9 mouse cellular contexts compared by ENCODE assay signal in genomic region chr11:104510606-104511005, GRCm38 (mm10). TPM values are rescaled to one million over a fixed set of nuclear protein-coding genes. Genes with fewer than 3 reads are reported as not detected.
DNase-seq lines count a peak whose midpoint lies in the region; ATAC-seq lines count a peak whose summit lies in the region.
"Had no signal": no experiment of that assay in that cellular context is flagged by ENCODE, and none has a peak within 500 bp of the region (broad histone marks: within the 10 kb centered on the region; RNA-seq: fewer than 3 reads in every experiment).

No protein-coding gene starts in this region.

- H3K9me3 ChIP-seq in forebrain, embryonic 14.5 days (replicated peaks; ENCODE audit: control insufficient read depth, low read length): no peaks in the 10 kb centered on the region
- no peaks in the 10 kb centered on the region for H3K9me3 ChIP-seq in forebrain, embryonic 16.5 days (ENCODE audit: control insufficient read depth, low read length)
- H3K9me3 ChIP-seq in liver, embryonic 11.5 days (ENCODE audit: control insufficient read depth, low read length): no peaks in the 10 kb centered on the region
- H3K9me3 ChIP-seq: limb, embryonic 13.5 days had no signal

- H3K4me2 ChIP-seq in forebrain, embryonic 14.5 days (ENCODE audit: low read length): no peak overlapping the region
- no peak overlapping the region for H3K4me2 ChIP-seq in forebrain, embryonic 16.5 days (ENCODE audit: low read length)
- no peak overlapping the region for H3K4me2 ChIP-seq in liver, embryonic 11.5 days
- H3K4me2 ChIP-seq: limb, embryonic 13.5 days had no signal

- 80% methylated on average over 2 of the region's 2 CpGs for WGBS in forebrain, embryonic 14.5 days
- WGBS in forebrain, embryonic 16.5 days: 88% methylated on average over 2 of the region's 2 CpGs
- WGBS in liver, embryonic 11.5 days: 76% methylated on average over 2 of the region's 2 CpGs

- no peak for ATAC-seq in forebrain, embryonic 14.5 days
- ATAC-seq in forebrain, embryonic 16.5 days: no peak
- no peak for ATAC-seq in liver, embryonic 11.5 days (replicated peaks; ENCODE audit: low FRiP score)

- H3K27me3 ChIP-seq in forebrain, embryonic 14.5 days (replicated peaks; ENCODE audit: control insufficient read depth, insufficient read depth, low read length): no peaks in the 10 kb centered on the region
- no peaks in the 10 kb centered on the region for H3K27me3 ChIP-seq in forebrain, embryonic 16.5 days (replicated peaks; ENCODE audit: control insufficient read depth, insufficient read depth, low read length)
- H3K27me3 ChIP-seq in liver, embryonic 11.5 days (replicated peaks; ENCODE audit: control insufficient read depth, insufficient read depth, low read length): no peaks in the 10 kb centered on the region
- H3K27me3 ChIP-seq in splenic B cell, adult 2 months (ENCODE audit: control insufficient read depth, insufficient read depth, low read length, poor library complexity, severe bottlenecking): no peaks in the 10 kb centered on the region
- H3K27me3 ChIP-seq: limb, embryonic 13.5 days had no signal

- no peak overlapping the region for H3K9ac ChIP-seq in forebrain, embryonic 14.5 days (ENCODE audit: low read length)
- H3K9ac ChIP-seq in forebrain, embryonic 16.5 days (replicated peaks; ENCODE audit: low read depth, low read length): no peak overlapping the region
- no peak overlapping the region for H3K9ac ChIP-seq in liver, embryonic 11.5 days (ENCODE audit: low read depth, low read length)
- H3K9ac ChIP-seq: limb, embryonic 13.5 days had no signal

- no peak overlapping the region for H3K27ac ChIP-seq in forebrain, embryonic 14.5 days (ENCODE audit: low read depth, low read length)
- no peak overlapping the region for H3K27ac ChIP-seq in forebrain, embryonic 16.5 days (ENCODE audit: low read length)
- no peak overlapping the region for H3K27ac ChIP-seq in liver, embryonic 11.5 days (ENCODE audit: low read depth, low read length)
- H3K27ac ChIP-seq: limb, embryonic 13.5 days had no signal

- no peak overlapping the region for H3K4me3 ChIP-seq in forebrain, embryonic 14.5 days (ENCODE audit: low read depth, low read length)
- H3K4me3 ChIP-seq in forebrain, embryonic 16.5 days (replicated peaks; ENCODE audit: low read length): no peak overlapping the region
- no peak overlapping the region for H3K4me3 ChIP-seq in liver, embryonic 11.5 days (ENCODE audit: low read depth, low read length)
- H3K4me3 ChIP-seq: limb, embryonic 13.5 days had no signal

- peaks cover 89% of the 10 kb centered on the region for H3K36me3 ChIP-seq in forebrain, embryonic 14.5 days (ENCODE audit: control insufficient read depth, insufficient read depth, low read length)
- H3K36me3 ChIP-seq in forebrain, embryonic 16.5 days (ENCODE audit: control insufficient read depth, insufficient read depth): peaks cover 41% of the 10 kb centered on the region
- peaks cover 18% of the 10 kb centered on the region for H3K36me3 ChIP-seq in liver, embryonic 11.5 days (ENCODE audit: control insufficient read depth, insufficient read depth, low read length)
- peaks cover 25% of the 10 kb centered on the region for H3K36me3 ChIP-seq in splenic B cell, adult 2 months (ENCODE audit: control insufficient read depth, insufficient read depth, low read length, poor library complexity, severe bottlenecking)

- H3K4me1 ChIP-seq in forebrain, embryonic 14.5 days (ENCODE audit: control insufficient read depth, insufficient read depth, low read length): no peaks in the 10 kb centered on the region
- H3K4me1 ChIP-seq in forebrain, embryonic 16.5 days (replicated peaks; ENCODE audit: control insufficient read depth, insufficient read depth, low read length): no peaks in the 10 kb centered on the region
- H3K4me1 ChIP-seq in liver, embryonic 11.5 days (replicated peaks; ENCODE audit: control insufficient read depth, insufficient read depth, low read length): no peaks in the 10 kb centered on the region
- H3K4me1 ChIP-seq: limb, embryonic 13.5 days had no signal

- peak; percentile 51 for DNase-seq in forebrain, embryonic 14.5 days (ENCODE audit: low spot score)
- DNase-seq in liver (peak; percentile 35), adipocyte (ENCODE audit: low spot score) (peak; percentile 78)
- DNase-seq in liver, embryonic 11.5 days (ENCODE audit: low spot score): no peak
- DNase-seq in hindlimb bud, embryonic 11.5 days (ENCODE audit: extremely low spot score, low read depth, low spot score): peak; percentile 6
- peak; percentile 64 for DNase-seq in splenic B cell, adult 2 months (ENCODE audit: low read depth, low spot score)
- no peak for DNase-seq in left cerebral cortex, adult 9 months (ENCODE audit: low spot score in 2 of 2)

RNA-seq across cellular contexts. Expression of gene Cdc27, which starts 39.8 kb away (rescaled TPM):
- 50.2 and 50.4 TPM in 2 replicates for polyA plus RNA-seq in forebrain, embryonic 14.5 days (2014; fragmentation: Nextera tagmentation; extraction: Ambion mirVana)
- 31.7 and 44.4 TPM in 2 replicates for polyA plus RNA-seq in forebrain, embryonic 16.5 days (2015; fragmentation: Nextera tagmentation; extraction: Ambion mirVana)
- 41.6 and 45.9 TPM in 2 replicates for polyA plus RNA-seq in liver, embryonic 11.5 days (2014; fragmentation: Nextera tagmentation; extraction: Ambion mirVana)

RNA-seq across cellular contexts. Expression of gene Myl4, which starts 39.9 kb away (rescaled TPM):
- polyA plus RNA-seq in forebrain, embryonic 14.5 days (2014; fragmentation: Nextera tagmentation; extraction: Ambion mirVana): 1.7 and 3.0 TPM in 2 replicates
- polyA plus RNA-seq in forebrain, embryonic 16.5 days (2015; fragmentation: Nextera tagmentation; extraction: Ambion mirVana): 3.0 and 3.2 TPM in 2 replicates
- polyA plus RNA-seq in liver, embryonic 11.5 days (2014; fragmentation: Nextera tagmentation; extraction: Ambion mirVana): 11.9 and 30.4 TPM in 2 replicates

RNA-seq across cellular contexts. Expression of gene Kansl1, which starts 41.9 kb away (rescaled TPM):
- 26.3 and 32.3 TPM in 2 replicates for polyA plus RNA-seq in forebrain, embryonic 14.5 days (2014; fragmentation: Nextera tagmentation; extraction: Ambion mirVana)
- 32.5 and 32.7 TPM in 2 replicates for polyA plus RNA-seq in forebrain, embryonic 16.5 days (2015; fragmentation: Nextera tagmentation; extraction: Ambion mirVana)
- 18.2 and 20.3 TPM in 2 replicates for polyA plus RNA-seq in liver, embryonic 11.5 days (2014; fragmentation: Nextera tagmentation; extraction: Ambion mirVana)

Comparison
In these comparisons a context has a peak if more than half of its experiments do, and no peak if none do; other contexts are left out.
1. DNase-seq: peak in forebrain, embryonic 14.5 days (single experiment), liver (single experiment), adipocyte (single experiment), hindlimb bud, embryonic 11.5 days (single experiment) and splenic B cell, adult 2 months (single experiment); none in liver, embryonic 11.5 days (single experiment) and left cerebral cortex, adult 9 months (0 of 2).